Mouse (Mus musculus) lung, postnatal 0 days (tissue): ENCODE data around the gene Dstn.

Experiments used
- CTCF ChIP-seq: IDR thresholded peaks from 2 replicates; pipeline ENCODE4 v1.5.1; 2016; ENCODE audit warnings: antibody characterized with exemption, mild to moderate bottlenecking
- EP300 ChIP-seq: IDR thresholded peaks from 2 replicates; pipeline ENCODE4 v1.6.1; 2016; ENCODE audit warnings: antibody characterized with exemption, mild to moderate bottlenecking, control low read depth

DNA sequence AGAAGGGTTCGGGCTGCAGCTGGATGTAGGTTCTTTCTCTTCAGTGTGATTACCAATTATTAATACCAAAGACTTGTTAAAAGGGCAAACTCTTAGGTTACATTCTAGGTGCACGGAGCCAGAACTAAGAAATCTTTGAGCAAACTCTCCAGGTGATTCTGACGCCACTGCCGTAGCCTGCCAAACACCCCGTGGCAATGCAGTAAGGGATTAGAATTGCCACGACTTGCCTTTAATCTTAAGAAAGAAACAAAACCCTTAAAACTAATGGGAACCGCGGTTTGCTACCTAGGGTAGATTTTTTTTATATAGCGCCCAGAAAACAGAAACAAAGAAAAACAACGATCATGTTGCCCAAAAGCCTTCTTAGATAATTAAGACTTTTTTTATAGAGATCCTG, 899 bp upstream of the Dstn start:
- TF ChIP-seq EP300 (no peak), CTCF (no peak)
